Mouse (Mus musculus) erythroblast, embryonic 14.5 days (primary cell): ENCODE measurements at regions not wholly inside any gene's neighbourhood (a gene's known extent, or its start where the extent isn't known, plus 50 kb on each side); places are given as distances from the start of the nearest gene placed in this dataset.

ENCODE experiments used
- GATA1 ChIP-seq: IDR thresholded peaks from 2 replicates; pipeline ENCODE4 v1.6.1; 2012; ENCODE audit warnings: low read length, inconsistent platforms, mixed read lengths
- TAL1 ChIP-seq: IDR thresholded peaks from 3 replicates; pipeline ENCODE4 v1.6.1; 2012; ENCODE audit warnings: low read length, inconsistent platforms, mixed read lengths

DNA sequence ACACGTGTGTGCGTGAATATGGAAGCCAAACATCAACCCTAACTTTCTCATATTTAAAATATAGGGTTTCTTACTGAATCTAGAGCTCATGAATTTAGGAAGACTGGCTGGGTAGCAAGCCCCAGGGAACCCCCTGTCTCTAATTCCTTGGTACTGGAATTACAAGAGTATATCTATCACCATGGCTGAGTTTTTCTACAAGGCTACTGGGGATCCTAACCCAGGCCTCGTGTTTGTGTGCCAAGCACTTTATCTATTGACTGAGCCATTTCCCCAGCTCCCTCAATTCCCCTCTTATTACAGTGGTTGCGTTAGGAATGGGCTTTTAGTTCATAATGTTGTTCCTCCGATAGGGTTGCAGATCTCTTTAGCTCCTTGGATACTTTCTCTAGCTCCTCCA, 90.6 kb upstream of the Cpm start:
- TF ChIP-seq GATA1: no peak
- TF ChIP-seq TAL1: no peak
